21 mouse cellular contexts compared by ENCODE assay signal in genomic region chr2:68870999-68871780, GRCm38 (mm10). TPM values are rescaled to one million over a fixed set of nuclear protein-coding genes. Genes with fewer than 3 reads are reported as not detected.
DNase-seq lines count a peak whose midpoint lies in the region; ATAC-seq and TF ChIP-seq lines count a peak whose summit lies in the region.
"Had no signal": no experiment of that assay in that cellular context is flagged by ENCODE, and none has a peak within 500 bp of the region (broad histone marks: within the 10 kb centered on the region; RNA-seq: fewer than 3 reads in every experiment).

No protein-coding gene starts in this region.

- DNase-seq in heart, embryonic 10.5 days (ENCODE audit: low spot score) = no peak
- no peak for DNase-seq in heart, postnatal 10 days
- no peak for DNase-seq in kidney, postnatal 10 days
- peak; percentile 73 for DNase-seq in A20 (ENCODE audit: low read depth, low spot score)
- no peak for DNase-seq in testis, postnatal 10 days (ENCODE audit: low spot score)
- DNase-seq: adrenal gland, postnatal 36 days; cerebellum, adult 11-12 months; cerebellum, postnatal 14 days; gastrocnemius, postnatal 14 days; lung, adult 2 months; right cerebral cortex, postnatal 4 days; thymus, postnatal 25 days had no signal

- TF ChIP-seq CTCF in intestine, postnatal 0 days (IDR thresholded peaks at IDR 0.05; ENCODE audit: low read depth) = no peak

- no peaks in the 10 kb centered on the region for H3K36me3 ChIP-seq in heart, embryonic 10.5 days
- no peaks in the 10 kb centered on the region for H3K36me3 ChIP-seq in kidney, embryonic 16.5 days (ENCODE audit: insufficient read depth, low read length)
- H3K36me3 ChIP-seq in intestine, postnatal 0 days (ENCODE audit: control insufficient read depth, insufficient read depth) = no peaks in the 10 kb centered on the region
- H3K36me3 ChIP-seq: embryonic facial prominence, embryonic 13.5 days; heart, embryonic 13.5 days; limb, embryonic 12.5 days had no signal

- H3K4me3 ChIP-seq in heart, embryonic 10.5 days = no peak overlapping the region
- no peak overlapping the region for H3K4me3 ChIP-seq in kidney, embryonic 16.5 days (ENCODE audit: low read length)
- H3K4me3 ChIP-seq in intestine, postnatal 0 days (ENCODE audit: low read depth, low read length) = no peak overlapping the region
- H3K4me3 ChIP-seq: embryonic facial prominence, embryonic 13.5 days; heart, embryonic 13.5 days; limb, embryonic 12.5 days had no signal

- peak; percentile 19; the same call in 1 of the 2 replicates for ATAC-seq in kidney, embryonic 16.5 days (ENCODE audit: low FRiP score, low TSS enrichment)
- ATAC-seq in intestine, postnatal 0 days = peak; percentile 74
- ATAC-seq: forebrain, embryonic 14.5 days; hindbrain, embryonic 16.5 days; midbrain, embryonic 16.5 days had no signal

- no peak overlapping the region for H3K9ac ChIP-seq in kidney, embryonic 16.5 days (replicated peaks; ENCODE audit: low read length)
- no peak overlapping the region for H3K9ac ChIP-seq in intestine, postnatal 0 days (ENCODE audit: low read depth, low read length)
- H3K9ac ChIP-seq: embryonic facial prominence, embryonic 13.5 days; heart, embryonic 13.5 days; limb, embryonic 12.5 days had no signal

- H3K4me1 ChIP-seq in heart, embryonic 10.5 days = peaks cover 62% of the 10 kb centered on the region
- peaks cover 25% of the 10 kb centered on the region for H3K4me1 ChIP-seq in kidney, embryonic 16.5 days (ENCODE audit: insufficient read depth, low read length)
- H3K4me1 ChIP-seq in intestine, postnatal 0 days (replicated peaks; ENCODE audit: control insufficient read depth, insufficient read depth, low read length) = peaks cover 11% of the 10 kb centered on the region; the same call in 1 of the 2 replicates

- H3K27me3 ChIP-seq in heart, embryonic 10.5 days (ENCODE audit: insufficient read depth, poor library complexity, severe bottlenecking) = no peaks in the 10 kb centered on the region
- no peaks in the 10 kb centered on the region for H3K27me3 ChIP-seq in kidney, embryonic 16.5 days (ENCODE audit: insufficient read depth, low read length)
- H3K27me3 ChIP-seq in intestine, postnatal 0 days (replicated peaks; ENCODE audit: control insufficient read depth, insufficient read depth, low read length) = no peaks in the 10 kb centered on the region
- H3K27me3 ChIP-seq: CH12.LX; embryonic facial prominence, embryonic 13.5 days; heart, embryonic 13.5 days; limb, embryonic 12.5 days had no signal

- peak overlapping the region; percentile 60; the same call in 1 of the 2 replicates for H3K27ac ChIP-seq in heart, embryonic 10.5 days
- H3K27ac ChIP-seq in kidney, embryonic 16.5 days (ENCODE audit: low read length) = no peak overlapping the region
- H3K27ac ChIP-seq in intestine, postnatal 0 days (ENCODE audit: low read depth, low read length) = peak overlapping the region; percentile 68
- H3K27ac ChIP-seq: embryonic facial prominence, embryonic 13.5 days; limb, embryonic 12.5 days had no signal

- H3K9me3 ChIP-seq in heart, embryonic 10.5 days = no peaks in the 10 kb centered on the region
- no peaks in the 10 kb centered on the region for H3K9me3 ChIP-seq in kidney, embryonic 16.5 days (ENCODE audit: low read length)
- no peaks in the 10 kb centered on the region for H3K9me3 ChIP-seq in intestine, postnatal 0 days (ENCODE audit: control insufficient read depth)
- H3K9me3 ChIP-seq: embryonic facial prominence, embryonic 13.5 days; heart, embryonic 13.5 days; limb, embryonic 12.5 days had no signal

- no peak overlapping the region for H3K4me2 ChIP-seq in kidney, embryonic 16.5 days (replicated peaks; ENCODE audit: low read depth, low read length)
- peak overlapping the region; percentile 30 for H3K4me2 ChIP-seq in intestine, postnatal 0 days (replicated peaks; ENCODE audit: low read depth)
- H3K4me2 ChIP-seq: embryonic facial prominence, embryonic 13.5 days; limb, embryonic 12.5 days had no signal

- intact Hi-C loops in heart, postnatal 10 days (cut with DNase I) = no loop called here

- WGBS in heart, embryonic 10.5 days = 82% methylated on average over 17 of the region's 17 CpGs
- WGBS in kidney, embryonic 16.5 days = 49% methylated on average over 17 of the region's 17 CpGs
- WGBS in intestine, postnatal 0 days = 39% methylated on average over 17 of the region's 17 CpGs

RNA-seq across cellular contexts. Expression of gene Cers6, which starts 9.9 kb away (rescaled TPM):
- 23.5 and 28.8 TPM in 2 replicates for polyA plus RNA-seq in heart, embryonic 10.5 days (2016; fragmentation: Nextera tagmentation; extraction: Ambion mirVana)
- total RNA-seq in heart, postnatal 10 days (2021) = 10 to 100 TPM; 15.7 to 20.2 TPM
- polyA plus RNA-seq in kidney, embryonic 16.5 days (2015; fragmentation: Nextera tagmentation; extraction: Ambion mirVana) = 29.2 and 34.9 TPM in 2 replicates
- polyA plus RNA-seq in intestine, postnatal 0 days (2015; fragmentation: Nextera tagmentation; extraction: Ambion mirVana) = 21.5 and 21.8 TPM in 2 replicates
- total RNA-seq: CH12.LX had no signal
